Mouse (Mus musculus): ENCODE results near the gene Prlh.

The Prlh gene

GRCm38 (mm10) chr1:90947252-90947651 lies 5.7 kb upstream of the Prlh start:
- in situ Hi-C loops (cut with MboI; ENCODE audit: low pct_unique_long_range_greater_than_20kb in 1 of 2, low sequenced_read_pairs in 2 of 2, unreplicated experiment in 1 of 2): no loop called here

DNA sequence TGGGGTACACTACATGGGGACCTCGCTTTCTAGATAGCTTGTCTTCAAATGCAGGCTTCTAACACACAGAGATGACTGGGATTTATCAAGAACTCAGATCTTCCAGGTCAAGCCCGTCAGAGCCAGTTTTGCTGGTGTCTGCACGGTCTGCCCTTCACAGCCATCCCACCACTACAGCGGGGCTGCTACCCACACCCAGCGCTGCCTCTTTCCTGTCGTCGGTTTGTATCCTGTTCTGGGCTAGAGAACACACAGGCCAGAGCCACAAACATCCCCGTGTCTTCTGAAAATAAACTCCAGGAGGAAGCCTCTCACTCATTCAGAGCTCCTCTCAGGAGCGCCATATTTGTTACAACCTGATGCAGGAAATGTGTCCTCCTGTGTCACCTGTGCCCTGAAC lies 3.6 kb upstream of the Prlh start:
- in situ Hi-C loops (cut with MboI; ENCODE audit: low pct_unique_long_range_greater_than_20kb in 1 of 2, low sequenced_read_pairs in 2 of 2, unreplicated experiment in 1 of 2): no loop called here

- in situ Hi-C loops (cut with MboI; ENCODE audit: low pct_unique_long_range_greater_than_20kb in 1 of 2, low sequenced_read_pairs in 2 of 2, unreplicated experiment in 1 of 2): no loop called here
These were observed 1.2 kb upstream of the Prlh start for GRCm38 (mm10) chr1:90951670-90952069.

GRCm38 (mm10) chr1:90953688-90954087 lies 780 bp downstream of the Prlh start:
- in situ Hi-C loops (cut with MboI; ENCODE audit: low pct_unique_long_range_greater_than_20kb in 1 of 2, low sequenced_read_pairs in 2 of 2, unreplicated experiment in 1 of 2): no loop called here

GRCm38 (mm10) chr1:90956245-90957096 lies 3.6 kb downstream of the Prlh start:
- in situ Hi-C loops (cut with MboI; ENCODE audit: low pct_unique_long_range_greater_than_20kb in 1 of 2, low sequenced_read_pairs in 2 of 2, unreplicated experiment in 1 of 2): no loop called here

- in situ Hi-C loops (cut with MboI; ENCODE audit: low pct_unique_long_range_greater_than_20kb in 1 of 2, low sequenced_read_pairs in 2 of 2, unreplicated experiment in 1 of 2): no loop called here
These were observed 9.6 kb downstream of the Prlh start for GRCm38 (mm10) chr1:90962526-90962925.

DNA sequence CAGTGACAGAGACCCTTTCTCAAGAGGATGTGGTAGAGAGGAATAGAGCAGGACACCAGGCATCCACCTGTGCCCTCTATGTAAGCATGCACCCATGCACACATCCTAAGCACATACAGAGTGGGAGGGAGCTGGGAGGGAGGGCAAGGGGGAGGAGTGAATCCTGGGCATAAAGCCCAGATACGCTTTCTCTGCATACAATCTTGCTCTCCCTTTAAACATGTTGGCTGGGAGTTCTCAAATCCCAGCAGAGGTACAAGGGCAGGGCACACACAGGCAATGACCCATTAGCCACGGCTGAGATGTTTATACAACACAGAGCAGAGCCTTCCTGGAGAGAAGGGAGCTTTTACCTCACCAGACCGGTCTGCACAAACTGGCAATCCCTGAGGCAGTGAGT lies 10.1 kb downstream of the Prlh start:
- in situ Hi-C loops (cut with MboI; ENCODE audit: low pct_unique_long_range_greater_than_20kb in 1 of 2, low sequenced_read_pairs in 2 of 2, unreplicated experiment in 1 of 2): no loop called here

- in situ Hi-C loops (cut with MboI; ENCODE audit: low pct_unique_long_range_greater_than_20kb in 1 of 2, low sequenced_read_pairs in 2 of 2, unreplicated experiment in 1 of 2): no loop called here
These were observed 14.7 kb downstream of the Prlh start for GRCm38 (mm10) chr1:90967583-90967982.

DNA sequence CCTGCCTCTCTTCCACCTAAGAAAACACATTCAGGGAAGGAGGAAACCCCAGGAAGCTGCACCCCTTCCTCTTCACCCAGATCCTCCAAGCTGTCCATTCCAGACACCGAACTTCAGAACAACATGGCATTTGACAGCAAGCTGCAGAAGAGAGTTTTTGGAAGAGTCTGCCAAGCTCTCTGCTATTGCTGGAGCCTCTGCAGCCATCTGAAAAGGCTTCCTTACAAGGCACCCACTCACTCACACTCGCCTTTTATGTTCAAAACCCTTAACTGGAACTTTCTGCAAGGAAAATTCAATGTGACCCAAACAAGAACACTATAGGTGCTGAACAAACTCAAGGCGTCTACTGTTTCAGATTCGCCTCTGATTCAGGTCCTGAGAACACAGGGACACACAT lies 15.7 kb downstream of the Prlh start:
- in situ Hi-C loops (cut with MboI; ENCODE audit: low pct_unique_long_range_greater_than_20kb in 1 of 2, low sequenced_read_pairs in 2 of 2, unreplicated experiment in 1 of 2): no loop called here

GRCm38 (mm10) chr1:90969347-90969784 lies 16.5 kb downstream of the Prlh start, which contains the start of gene Rab17:
Rab17 (minus strand) TSS chr1:90969661.
- in situ Hi-C loops (cut with MboI; ENCODE audit: low pct_unique_long_range_greater_than_20kb in 1 of 2, low sequenced_read_pairs in 2 of 2, unreplicated experiment in 1 of 2): no loop called here

DNA sequence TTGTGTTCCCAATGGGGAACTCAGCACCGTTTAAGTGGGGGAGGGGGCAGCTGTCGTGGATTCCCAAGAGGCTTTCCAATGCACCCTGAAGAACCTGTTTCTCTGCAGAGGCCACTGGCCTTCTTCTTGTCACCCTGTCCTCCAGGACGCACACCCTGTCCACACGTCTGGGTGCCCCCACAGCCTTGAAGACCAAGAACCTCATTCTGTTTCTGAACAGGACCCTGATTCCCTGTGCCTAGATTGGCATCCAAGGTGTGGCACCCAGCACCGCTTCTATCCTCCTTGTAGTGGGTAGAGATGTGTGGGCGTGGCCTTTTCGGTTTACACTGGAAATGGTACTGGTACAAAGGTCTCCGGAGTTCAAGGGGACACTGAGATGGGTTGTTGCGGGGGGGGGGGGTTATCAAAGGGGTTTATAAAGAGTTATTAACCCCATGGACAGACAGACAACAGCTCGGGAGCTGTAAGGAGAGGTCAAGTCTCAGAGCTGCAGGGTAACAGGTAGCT lies 17.0 kb downstream of the Prlh start:
- in situ Hi-C loops (cut with MboI; ENCODE audit: low pct_unique_long_range_greater_than_20kb in 1 of 2, low sequenced_read_pairs in 2 of 2, unreplicated experiment in 1 of 2): loop anchor here in 1 of 2 experiments (10.0 kb wide), 1 partner anchor 245 kb away; no protein-coding TSS in a partner anchor

GRCm38 (mm10) chr1:90972911-90973573 lies 20.1 kb downstream of the Prlh start:
- in situ Hi-C loops (cut with MboI; ENCODE audit: low pct_unique_long_range_greater_than_20kb in 1 of 2, low sequenced_read_pairs in 2 of 2, unreplicated experiment in 1 of 2): loop anchor here in 1 of 2 experiments (10.0 kb wide), 1 partner anchor 242 kb away; no protein-coding TSS in a partner anchor

- in situ Hi-C loops (cut with MboI; ENCODE audit: low pct_unique_long_range_greater_than_20kb in 1 of 2, low sequenced_read_pairs in 2 of 2, unreplicated experiment in 1 of 2): loop anchor here in 1 of 2 experiments (10.0 kb wide), 1 partner anchor 241 kb away; no protein-coding TSS in a partner anchor
These were observed 20.6 kb downstream of the Prlh start for GRCm38 (mm10) chr1:90973574-90973911.

- in situ Hi-C loops (cut with MboI; ENCODE audit: low pct_unique_long_range_greater_than_20kb in 1 of 2, low sequenced_read_pairs in 2 of 2, unreplicated experiment in 1 of 2): loop anchor here in 1 of 2 experiments (10.0 kb wide), 1 partner anchor 240 kb away; no protein-coding TSS in a partner anchor
These were observed 22.2 kb downstream of the Prlh start for GRCm38 (mm10) chr1:90974906-90975649.

GRCm38 (mm10) chr1:90975960-90976359 lies 23.1 kb downstream of the Prlh start:
- in situ Hi-C loops (cut with MboI; ENCODE audit: low pct_unique_long_range_greater_than_20kb in 1 of 2, low sequenced_read_pairs in 2 of 2, unreplicated experiment in 1 of 2): loop anchor here in 1 of 2 experiments (10.0 kb wide), 1 partner anchor 239 kb away; no protein-coding TSS in a partner anchor

- in situ Hi-C loops (cut with MboI; ENCODE audit: low pct_unique_long_range_greater_than_20kb in 1 of 2, low sequenced_read_pairs in 2 of 2, unreplicated experiment in 1 of 2): no loop called here
These were observed 27.9 kb downstream of the Prlh start for GRCm38 (mm10) chr1:90980638-90981330.

DNA sequence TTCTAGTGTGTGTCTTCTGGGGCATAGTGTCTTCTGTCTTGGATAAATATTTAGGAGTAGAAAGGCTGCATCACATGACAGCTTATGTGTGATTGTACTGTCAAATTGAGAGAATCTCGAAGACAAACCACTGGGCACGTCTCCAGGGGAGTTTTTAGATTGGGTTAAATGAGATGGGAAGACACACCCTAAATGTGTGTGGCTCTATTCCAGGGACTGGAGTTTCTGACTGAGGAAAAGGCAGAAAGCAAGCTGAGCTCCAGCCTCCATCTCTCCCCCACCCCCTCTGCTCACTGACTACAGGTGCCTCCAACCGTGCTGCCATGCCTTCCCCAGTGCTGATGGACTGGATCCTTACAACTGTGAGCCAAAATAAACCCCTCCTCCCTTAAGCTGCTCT lies 28.4 kb downstream of the Prlh start:
- in situ Hi-C loops (cut with MboI; ENCODE audit: low pct_unique_long_range_greater_than_20kb in 1 of 2, low sequenced_read_pairs in 2 of 2, unreplicated experiment in 1 of 2): no loop called here

GRCm38 (mm10) chr1:90995916-90996315 lies 43.0 kb downstream of the Prlh start:
- in situ Hi-C loops (cut with MboI; ENCODE audit: low pct_unique_long_range_greater_than_20kb in 1 of 2, low sequenced_read_pairs in 2 of 2, unreplicated experiment in 1 of 2): no loop called here

Measured in mouse embryonic stem cell (cell line).